8 mouse cellular contexts compared by ENCODE assay signal in genomic region chr8:71485142-71486135, GRCm38 (mm10). TPM values are rescaled to one million over a fixed set of nuclear protein-coding genes. Genes with fewer than 3 reads are reported as not detected.
DNase-seq lines count a peak whose midpoint lies in the region; ATAC-seq lines count a peak whose summit lies in the region.

TSS of gene Ano8 (minus strand) at chr8:71485963.

- 0 out of 2 replicates have a peak, but pooled peaks cover 6% of the 10 kb centered on the region for H3K27me3 ChIP-seq in hindbrain, embryonic 12.5 days

- H3K4me1 ChIP-seq in hindbrain, embryonic 12.5 days: peaks cover 44% of the 10 kb centered on the region

- H3K9ac ChIP-seq in hindbrain, embryonic 12.5 days: peak within 1 kb of the TSS; percentile 95

- H3K4me2 ChIP-seq in hindbrain, embryonic 12.5 days (replicated peaks): peak within 1 kb of the TSS; percentile 63

- H3K27ac ChIP-seq in hindbrain, embryonic 12.5 days: peak within 1 kb of the TSS; percentile 90

- peak; percentile 93 for DNase-seq in MN1 (ENCODE audit: low spot score)
- DNase-seq in cerebellum, adult 8-10 months: peak; percentile 84
- DNase-seq in frontal cortex, postnatal 25 days (ENCODE audit: low spot score in 2 of 2): peak; percentile 75
- DNase-seq in layer of hippocampus, postnatal 25 days (ENCODE audit: extremely low spot score in 1 of 2, low spot score in 1 of 2): peak; percentile 67 to 75
- peak; percentile 84 for DNase-seq in lung, postnatal 14 days
- DNase-seq in ovary, postnatal 36 days (ENCODE audit: low spot score): peak; percentile 85
- DNase-seq in thymus, postnatal 14 days: peak; percentile 86

- no peaks in the 10 kb centered on the region for H3K9me3 ChIP-seq in hindbrain, embryonic 12.5 days (replicated peaks)

- peaks cover 40% of the 10 kb centered on the region for H3K36me3 ChIP-seq in hindbrain, embryonic 12.5 days

- peak within 1 kb of the TSS; percentile 81 for H3K4me3 ChIP-seq in hindbrain, embryonic 12.5 days

- WGBS in hindbrain, embryonic 12.5 days: 6% methylated on average over 56 of the region's 58 CpGs

- ATAC-seq in hindbrain, embryonic 12.5 days (ENCODE audit: low FRiP score): peak; percentile 84

RNA-seq across cellular contexts. Expression of gene Ano8, which starts in this region (rescaled TPM):
- 18.0 and 19.6 TPM in 2 replicates for polyA plus RNA-seq in hindbrain, embryonic 12.5 days (2016; fragmentation: Nextera tagmentation; extraction: Ambion mirVana)
- total RNA-seq in layer of hippocampus, postnatal 25 days (2021): 10 to 100 TPM; 53.5 to 58.0 TPM

Comparison
In these comparisons a context has a peak if more than half of its experiments do, and no peak if none do; other contexts are left out.
1. Peak in every context shown above with its lines: DNase-seq, ATAC-seq, H3K4me3 ChIP-seq and H3K27ac ChIP-seq.